Mouse (Mus musculus): ENCODE results near the gene Rab11fip4. TPM values are rescaled to one million over a fixed set of nuclear protein-coding genes. Genes with fewer than 3 reads are reported as not detected.

Rab11fip4 gene
- polyA plus RNA-seq, 1 experiment from 2014 or later = 0.77 TPM

DNA sequence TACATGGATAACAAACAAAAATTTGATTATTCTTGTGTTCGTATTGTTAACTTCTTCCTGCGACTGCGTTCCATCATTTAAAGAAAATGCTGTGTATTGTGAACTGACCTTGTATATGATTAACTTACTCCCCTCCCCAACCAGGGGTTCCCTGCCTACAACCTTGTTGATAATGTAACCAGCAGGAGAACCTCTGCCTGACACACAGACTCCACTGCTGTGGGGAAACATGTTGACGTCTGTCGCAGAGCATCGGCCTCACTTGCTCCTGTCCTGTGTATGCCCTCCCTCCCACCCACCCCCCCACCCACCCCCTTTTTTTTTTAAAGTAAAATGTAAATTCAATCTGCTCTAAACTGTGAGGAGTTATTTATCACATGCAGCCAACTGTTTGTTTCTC is 9.8 kb upstream of the Rab11fip4 start:
- H3K4me1 ChIP-seq (replicated peaks) = peaks cover 7% of the 10 kb centered on the region
- H3K27ac ChIP-seq (ENCODE audit: poor library complexity, severe bottlenecking) = no peak overlapping the region
- ATAC-seq (ENCODE audit: insufficient number of reproducible peaks, low FRiP score) = no peak
- H3K9ac ChIP-seq = no peak overlapping the region
- WGBS = 81% methylated on average over 6 of the region's 6 CpGs
- H3K4me2 ChIP-seq = no peak overlapping the region
- H3K27me3 ChIP-seq (replicated peaks) = 0 out of 2 replicates have a peak, but pooled peaks cover 3% of the 10 kb centered on the region
- H3K9me3 ChIP-seq (replicated peaks) = no peaks in the 10 kb centered on the region
- H3K36me3 ChIP-seq = peaks cover 17% of the 10 kb centered on the region
- H3K4me3 ChIP-seq = no peak overlapping the region

DNA sequence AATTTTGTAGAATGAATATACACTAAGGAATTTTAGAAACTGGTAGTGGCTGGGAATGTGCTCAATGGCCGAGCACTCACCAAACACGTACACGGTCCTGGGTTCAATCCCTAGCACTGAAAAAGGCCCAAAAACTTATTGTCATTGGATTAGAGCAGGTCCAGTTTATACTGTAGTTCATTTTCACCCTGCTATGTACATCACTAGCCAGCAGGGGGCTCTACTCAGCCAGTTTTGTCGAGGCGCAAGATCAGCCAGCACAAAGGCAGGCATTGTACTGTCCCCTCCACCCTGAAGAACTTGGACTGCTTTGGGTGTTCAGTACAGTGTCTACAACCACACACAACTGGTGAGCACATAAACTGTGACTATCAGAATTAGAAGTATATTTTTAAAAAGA is 6.8 kb upstream of the Rab11fip4 start:
- Histone ChIP-seq H3K27me3 (replicated peaks) (peaks cover 26% of the 10 kb centered on the region), H3K4me3 (no peak overlapping the region), H3K4me1 (replicated peaks) (peaks cover 7% of the 10 kb centered on the region), H3K9me3 (replicated peaks) (no peaks in the 10 kb centered on the region), H3K9ac (no peak overlapping the region), H3K27ac (ENCODE audit: poor library complexity, severe bottlenecking) (no peak overlapping the region), H3K36me3 (peaks cover 8% of the 10 kb centered on the region), H3K4me2 (no peak overlapping the region)
- WGBS = 6% methylated on average over 5 of the region's 5 CpGs
- peak; percentile 45; the same call in 1 of the 2 replicates for ATAC-seq (ENCODE audit: insufficient number of reproducible peaks, low FRiP score)

DNA sequence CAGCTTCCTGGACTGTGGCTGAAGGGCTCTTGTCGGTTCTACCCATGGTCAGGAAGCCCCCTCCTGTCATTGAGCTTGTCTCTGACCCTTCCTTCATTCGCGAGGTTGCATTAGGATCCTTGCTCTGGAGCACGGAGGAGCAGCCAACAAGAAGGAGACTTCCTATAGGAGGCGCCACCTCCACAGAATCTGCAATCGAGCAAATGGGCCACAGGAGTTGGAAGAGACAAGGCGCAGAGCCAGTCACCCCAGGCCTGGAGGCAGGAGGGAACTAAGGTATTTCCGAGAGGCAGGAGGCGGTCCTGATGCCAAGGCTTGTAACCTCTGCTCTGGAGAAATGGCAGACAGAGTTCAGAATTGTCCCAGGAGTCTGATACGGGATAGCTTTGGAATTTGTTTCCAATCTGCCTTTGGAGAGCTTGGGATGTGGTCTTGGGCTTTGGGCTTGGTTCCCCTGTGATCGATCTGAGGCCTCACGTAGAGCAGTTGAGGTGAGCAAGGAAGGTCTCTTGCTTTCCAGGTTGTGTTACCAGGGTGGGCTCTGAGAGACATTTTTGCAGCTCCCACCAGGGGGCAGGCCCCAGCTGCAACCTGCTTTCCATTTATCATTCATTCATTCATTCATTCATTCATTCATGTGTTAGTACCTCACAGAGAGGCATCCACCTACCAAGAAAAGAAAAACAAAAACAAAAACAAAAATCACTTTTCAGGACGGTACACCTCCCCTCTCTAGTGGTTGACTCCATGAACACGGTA is 1.5 kb upstream of the Rab11fip4 start:
- Histone ChIP-seq H3K36me3 (no peaks in the 10 kb centered on the region), H3K4me1 (replicated peaks) (peaks cover 10% of the 10 kb centered on the region), H3K9me3 (replicated peaks) (no peaks in the 10 kb centered on the region), H3K9ac (no peak overlapping the region), H3K27ac (ENCODE audit: poor library complexity, severe bottlenecking) (no peak overlapping the region), H3K4me2 (no peak overlapping the region), H3K27me3 (replicated peaks) (peaks cover 73% of the 10 kb centered on the region), H3K4me3 (no peak overlapping the region)
- WGBS = 43% methylated on average over 14 of the region's 14 CpGs
- no peak for ATAC-seq (ENCODE audit: insufficient number of reproducible peaks, low FRiP score)

DNA sequence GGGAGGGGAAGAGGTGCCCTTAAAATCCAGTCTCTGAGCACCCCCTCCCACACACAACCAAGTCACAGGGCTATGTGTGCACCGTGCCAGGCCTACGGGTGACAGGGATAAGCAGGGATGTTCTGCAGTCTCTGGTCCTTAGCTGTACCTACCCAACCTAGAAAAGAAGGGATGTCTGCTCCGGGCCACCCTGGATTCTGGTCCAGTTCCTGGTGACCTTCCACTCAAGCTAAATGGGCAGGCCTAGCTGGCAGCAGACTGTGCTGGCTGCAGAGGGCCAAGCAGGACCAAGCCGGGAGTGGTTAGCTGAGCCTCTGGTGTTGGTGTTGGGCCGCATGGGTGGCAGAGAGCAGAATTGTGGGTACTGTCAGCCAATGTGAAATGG is 571 bp downstream of the Rab11fip4 start:
- H3K4me3 ChIP-seq = peak overlapping the region; percentile 61
- no peak overlapping the region for H3K9ac ChIP-seq
- H3K27ac ChIP-seq (ENCODE audit: poor library complexity, severe bottlenecking) = no peak overlapping the region
- H3K9me3 ChIP-seq (replicated peaks) = no peaks in the 10 kb centered on the region
- H3K4me1 ChIP-seq (replicated peaks) = peaks cover 10% of the 10 kb centered on the region
- 48% methylated on average over 5 of the region's 5 CpGs for WGBS
- peak overlapping the region; percentile 94 for H3K4me2 ChIP-seq
- no peak for ATAC-seq (ENCODE audit: insufficient number of reproducible peaks, low FRiP score)
- H3K36me3 ChIP-seq = no peaks in the 10 kb centered on the region
- H3K27me3 ChIP-seq (replicated peaks) = peaks cover 71% of the 10 kb centered on the region

DNA sequence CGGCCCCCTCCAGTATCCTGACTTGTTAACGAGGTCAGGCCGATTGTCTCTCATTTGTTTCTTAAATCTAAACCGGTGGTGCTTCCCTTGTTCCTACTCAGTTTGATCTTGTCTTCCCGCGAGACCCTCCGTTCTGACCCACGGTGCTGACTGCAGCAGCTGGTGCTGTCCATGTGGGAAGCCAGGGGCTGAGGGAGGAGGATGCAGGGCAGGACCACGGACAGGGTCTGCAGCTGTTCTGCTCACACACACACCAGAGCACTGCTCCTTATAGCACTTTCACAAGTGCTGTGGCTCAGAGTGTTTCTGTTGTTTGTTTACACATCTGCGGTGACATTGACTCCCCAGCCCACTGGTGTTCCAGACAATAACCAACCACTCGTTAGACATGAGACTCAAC is 2.5 kb downstream of the Rab11fip4 start:
- Histone ChIP-seq H3K4me2 (no peak overlapping the region), H3K4me3 (no peak overlapping the region), H3K9me3 (replicated peaks) (0 out of 2 replicates have a peak, but pooled peaks cover 6% of the 10 kb centered on the region), H3K9ac (no peak overlapping the region), H3K36me3 (no peaks in the 10 kb centered on the region), H3K27me3 (replicated peaks) (peaks cover 62% of the 10 kb centered on the region), H3K27ac (ENCODE audit: poor library complexity, severe bottlenecking) (no peak overlapping the region), H3K4me1 (replicated peaks) (peaks cover 10% of the 10 kb centered on the region)
- WGBS = 32% methylated on average over 11 of the region's 11 CpGs
- no peak for ATAC-seq (ENCODE audit: insufficient number of reproducible peaks, low FRiP score)

DNA sequence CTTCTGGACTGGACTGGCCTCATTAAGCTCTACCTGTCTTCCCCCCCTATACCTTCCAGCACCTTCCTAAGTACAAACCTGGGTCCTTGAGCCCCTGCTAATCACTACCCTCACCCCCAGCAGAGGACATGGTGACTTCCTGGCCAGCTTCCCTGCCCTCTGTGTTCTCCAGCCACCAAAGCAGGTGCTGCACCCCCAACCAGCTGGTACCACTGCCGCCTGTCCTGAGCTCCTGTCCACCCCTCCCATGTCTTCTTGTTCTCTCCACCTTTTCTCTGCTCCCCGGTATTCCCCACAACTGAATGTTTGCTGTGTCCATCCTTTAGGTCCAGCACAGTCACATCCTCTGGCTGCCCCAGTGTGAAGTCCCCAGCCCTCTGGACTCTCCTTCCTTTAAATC is 19.4 kb downstream of the Rab11fip4 start:
- Histone ChIP-seq H3K27ac (ENCODE audit: poor library complexity, severe bottlenecking) (no peak overlapping the region), H3K36me3 (no peaks in the 10 kb centered on the region), H3K4me1 (replicated peaks) (peaks cover 18% of the 10 kb centered on the region), H3K9ac (no peak overlapping the region), H3K27me3 (replicated peaks) (peaks cover 17% of the 10 kb centered on the region; the same call in 1 of the 2 replicates), H3K4me3 (no peak overlapping the region), H3K4me2 (peak overlapping the region; percentile 47), H3K9me3 (replicated peaks) (no peaks in the 10 kb centered on the region)
- WGBS = 50% methylated on average over 2 of the region's 2 CpGs
- ATAC-seq (ENCODE audit: insufficient number of reproducible peaks, low FRiP score) = no peak

DNA sequence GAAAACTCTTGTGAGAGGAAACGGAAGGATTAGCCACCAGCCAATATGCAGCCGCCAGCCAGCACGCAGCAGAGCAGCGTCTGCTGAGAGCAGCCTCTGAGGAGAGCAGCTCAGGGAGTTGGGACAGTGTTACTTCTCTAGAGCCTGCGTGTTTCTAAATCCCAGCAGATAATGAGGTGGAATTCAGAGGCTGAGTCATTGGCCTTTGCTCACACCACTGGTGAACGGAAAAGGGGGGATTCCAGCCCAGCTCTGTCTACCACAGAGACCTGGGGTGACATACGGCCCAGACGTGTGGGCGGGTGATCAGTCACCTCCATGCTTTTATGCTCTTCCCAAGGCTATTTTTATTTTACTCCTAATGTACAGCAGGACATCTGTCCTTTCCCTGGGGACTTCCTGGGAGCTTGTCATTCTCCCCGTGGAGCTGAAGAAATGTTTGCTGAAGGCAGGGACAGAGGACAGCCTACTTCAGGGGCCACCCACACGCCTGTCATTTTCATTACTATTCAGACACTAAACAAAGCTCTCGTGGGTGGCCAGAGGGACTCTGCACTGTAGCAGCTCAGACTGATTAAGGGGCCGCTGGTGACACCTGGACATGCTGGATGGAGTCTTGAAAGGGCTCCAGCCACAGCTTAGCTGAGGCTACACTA is 20.1 kb downstream of the Rab11fip4 start:
- no peaks in the 10 kb centered on the region for H3K9me3 ChIP-seq (replicated peaks)
- peaks cover 13% of the 10 kb centered on the region; the same call in 1 of the 2 replicates for H3K27me3 ChIP-seq (replicated peaks)
- H3K4me1 ChIP-seq (replicated peaks) = peaks cover 18% of the 10 kb centered on the region
- H3K36me3 ChIP-seq = no peaks in the 10 kb centered on the region
- 0 out of 2 replicates have a peak overlapping the region, but pooled peaks have one; percentile 36 for H3K9ac ChIP-seq
- 13% methylated on average over 13 of the region's 13 CpGs for WGBS
- H3K27ac ChIP-seq (ENCODE audit: poor library complexity, severe bottlenecking) = no peak overlapping the region
- ATAC-seq (ENCODE audit: insufficient number of reproducible peaks, low FRiP score) = no peak
- H3K4me2 ChIP-seq = peak overlapping the region; percentile 47
- no peak overlapping the region for H3K4me3 ChIP-seq

DNA sequence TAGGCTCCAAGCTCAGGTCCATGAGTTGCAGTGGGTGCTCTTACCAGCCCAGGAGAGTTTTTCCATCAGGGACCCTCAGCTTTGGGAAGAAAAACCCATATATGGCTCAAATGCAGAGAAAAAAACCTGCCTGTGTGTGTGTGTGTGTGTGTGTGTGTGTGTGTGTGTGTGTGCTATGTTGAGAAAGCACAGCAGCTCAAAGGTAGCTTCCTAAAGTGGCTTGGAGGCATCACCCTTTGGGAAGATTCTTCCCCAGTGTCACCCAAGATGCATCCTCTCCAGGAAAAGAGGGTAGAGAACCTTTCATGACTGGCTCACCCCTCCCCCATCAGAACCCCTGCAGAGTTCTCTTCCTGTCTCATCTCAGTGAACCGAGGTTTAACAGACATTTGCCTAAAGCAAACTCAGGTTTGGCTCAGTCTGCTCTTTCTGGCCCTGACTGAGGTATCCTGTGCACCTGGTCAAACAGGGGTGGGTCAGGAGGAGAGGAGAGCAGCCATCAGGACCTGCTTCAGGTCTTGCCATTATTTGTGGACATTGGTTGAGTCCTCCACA is 21.1 kb downstream of the Rab11fip4 start:
- no peaks in the 10 kb centered on the region for H3K9me3 ChIP-seq (replicated peaks)
- H3K27ac ChIP-seq (ENCODE audit: poor library complexity, severe bottlenecking) = no peak overlapping the region
- peaks cover 14% of the 10 kb centered on the region; the same call in 1 of the 2 replicates for H3K27me3 ChIP-seq (replicated peaks)
- H3K36me3 ChIP-seq = no peaks in the 10 kb centered on the region
- H3K4me1 ChIP-seq (replicated peaks) = peaks cover 18% of the 10 kb centered on the region
- no peak overlapping the region for H3K4me3 ChIP-seq
- WGBS = 18% methylated on average over 1 of the region's 1 CpGs
- ATAC-seq (ENCODE audit: insufficient number of reproducible peaks, low FRiP score) = no peak
- no peak overlapping the region for H3K9ac ChIP-seq
- no peak overlapping the region for H3K4me2 ChIP-seq

DNA sequence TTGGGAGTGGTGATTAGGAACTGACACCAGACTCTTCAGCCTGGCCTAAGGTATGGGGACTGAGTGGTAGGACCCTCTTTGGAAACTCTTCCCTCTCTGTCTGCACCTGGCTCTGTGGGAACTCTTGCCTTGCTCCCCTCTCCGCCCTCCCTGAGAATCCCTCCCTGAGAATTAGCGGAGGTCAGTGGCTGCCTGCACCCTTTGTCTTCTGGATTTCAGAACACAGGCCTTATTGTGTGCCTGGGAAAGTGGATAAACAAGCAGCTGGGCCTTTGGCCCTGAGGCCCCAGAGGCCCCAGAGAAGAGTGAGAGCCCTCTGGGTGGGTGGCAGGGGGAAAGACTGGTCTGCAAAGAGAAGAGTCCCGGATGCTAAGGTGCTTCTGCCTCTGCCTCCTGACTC is 22.1 kb downstream of the Rab11fip4 start:
- WGBS = 49% methylated on average over 3 of the region's 3 CpGs
- Histone ChIP-seq H3K4me3 (no peak overlapping the region), H3K4me2 (no peak overlapping the region), H3K9me3 (replicated peaks) (no peaks in the 10 kb centered on the region), H3K4me1 (replicated peaks) (peaks cover 18% of the 10 kb centered on the region), H3K27me3 (replicated peaks) (peaks cover 20% of the 10 kb centered on the region; the same call in 1 of the 2 replicates), H3K36me3 (no peaks in the 10 kb centered on the region), H3K9ac (no peak overlapping the region), H3K27ac (ENCODE audit: poor library complexity, severe bottlenecking) (no peak overlapping the region)
- no peak for ATAC-seq (ENCODE audit: insufficient number of reproducible peaks, low FRiP score)

DNA sequence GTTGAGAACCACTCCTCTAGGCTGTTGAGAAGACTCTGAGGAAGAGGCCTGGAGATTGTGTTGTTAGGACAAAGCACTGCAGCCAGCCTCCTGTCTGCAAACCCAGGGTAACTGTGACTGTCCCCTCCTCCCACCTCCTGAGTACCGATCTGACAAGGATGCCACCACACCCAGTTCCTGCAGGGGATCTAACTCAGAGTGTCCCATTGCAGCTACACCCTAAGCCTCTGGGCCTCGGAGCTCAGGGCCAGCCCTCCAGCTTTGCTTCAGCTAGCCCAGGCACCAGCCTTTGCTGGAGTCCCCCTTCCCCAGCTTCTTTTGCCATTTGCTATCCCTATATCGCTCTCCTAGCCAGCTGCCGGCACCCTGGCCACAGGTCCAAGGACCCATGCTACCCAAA is 22.7 kb downstream of the Rab11fip4 start:
- peaks cover 20% of the 10 kb centered on the region; the same call in 1 of the 2 replicates for H3K27me3 ChIP-seq (replicated peaks)

DNA sequence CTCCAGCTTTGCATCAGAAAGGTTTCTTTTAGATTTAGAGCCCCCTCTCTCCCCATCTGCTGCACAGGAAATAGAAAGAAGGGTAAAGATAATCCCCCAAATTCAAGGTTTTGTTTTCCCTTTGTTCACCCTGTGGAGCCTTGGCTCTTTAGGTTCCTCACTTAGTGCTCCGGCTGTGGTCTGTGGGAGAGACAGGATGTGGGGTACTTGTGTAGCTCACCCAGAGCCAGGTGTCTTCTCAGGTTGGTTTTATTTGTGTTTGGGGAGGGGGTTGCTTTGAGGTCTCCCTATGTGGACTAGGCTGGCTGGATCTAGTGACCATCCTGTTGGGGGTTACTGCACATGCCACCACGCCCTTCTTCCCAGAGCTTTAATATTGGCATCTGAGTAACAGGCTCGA is 23.9 kb downstream of the Rab11fip4 start:
- H3K36me3 ChIP-seq = no peaks in the 10 kb centered on the region
- peaks cover 18% of the 10 kb centered on the region for H3K4me1 ChIP-seq (replicated peaks)
- 74% methylated on average over 3 of the region's 3 CpGs for WGBS
- H3K27me3 ChIP-seq (replicated peaks) = peaks cover 22% of the 10 kb centered on the region; the same call in 1 of the 2 replicates
- no peak overlapping the region for H3K4me2 ChIP-seq
- ATAC-seq (ENCODE audit: insufficient number of reproducible peaks, low FRiP score) = no peak
- H3K27ac ChIP-seq (ENCODE audit: poor library complexity, severe bottlenecking) = no peak overlapping the region
- H3K4me3 ChIP-seq = no peak overlapping the region
- no peaks in the 10 kb centered on the region for H3K9me3 ChIP-seq (replicated peaks)
- H3K9ac ChIP-seq = no peak overlapping the region

More for the DNA sequence above, 22.7 kb downstream of the Rab11fip4 start:
- H3K9me3 ChIP-seq (replicated peaks) = no peaks in the 10 kb centered on the region
- H3K27ac ChIP-seq (ENCODE audit: poor library complexity, severe bottlenecking) = no peak overlapping the region
- H3K9ac ChIP-seq = no peak overlapping the region
- no peak overlapping the region for H3K4me2 ChIP-seq
- peaks cover 18% of the 10 kb centered on the region for H3K4me1 ChIP-seq (replicated peaks)
- WGBS = 44% methylated on average over 4 of the region's 4 CpGs
- H3K4me3 ChIP-seq = no peak overlapping the region
- H3K36me3 ChIP-seq = no peaks in the 10 kb centered on the region
- ATAC-seq (ENCODE audit: insufficient number of reproducible peaks, low FRiP score) = no peak

Data from heart, embryonic 12.5 days (tissue).